Mouse (Mus musculus): ENCODE data around the gene Dnajc22.

DNA sequence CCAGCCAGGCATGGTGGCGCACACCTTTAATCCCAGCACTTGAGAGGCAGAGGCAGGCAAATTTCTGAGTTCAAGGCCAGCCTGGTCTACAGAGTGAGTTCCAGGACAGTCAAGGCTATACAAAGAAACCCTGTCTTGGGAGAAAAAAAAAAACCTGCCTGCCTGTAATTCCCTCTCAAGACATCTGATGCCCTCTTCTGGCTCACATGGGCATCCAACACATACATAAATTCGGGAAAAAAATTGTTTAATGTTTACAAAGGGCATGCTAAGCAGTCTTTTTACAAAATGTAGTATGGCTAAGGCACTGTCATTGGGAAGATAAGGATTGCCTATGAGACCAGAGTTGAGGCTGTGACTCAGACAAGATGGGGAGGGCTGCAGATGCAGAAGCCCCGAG lies 13.2 kb upstream of the Dnajc22 start:
- no peak for TF ChIP-seq POLR2A (IDR thresholded peaks at IDR 0.05; ENCODE audit: borderline replicate concordance, insufficient read depth, low read length)
- no peak for TF ChIP-seq CTCF (IDR thresholded peaks at IDR 0.05; ENCODE audit: borderline replicate concordance, insufficient read depth, low read depth, low read length)

Data from cerebellum, adult 2 months (tissue).